Mouse (Mus musculus) heart, embryonic 10.5 days (tissue): ENCODE results near the gene Serpinb6c. TPM values are rescaled to one million over a fixed set of nuclear protein-coding genes. Genes with fewer than 3 reads are reported as not detected.
"Not testable (repeated sequence)": the region's sequence is repeated elsewhere in the genome, so short reads cannot be mapped to it uniquely, and the experiment has no call there.

Source experiments
- DNase-seq: peaks from one replicate; pipeline ENCODE4 v3.0.0-alpha.2; 2017; ENCODE audit warnings: low spot score
- H3K27ac ChIP-seq: fragments of 300-500 bp; sonication (generic); 2 replicates; pipeline ENCODE4 v1.5.1; 2016; ENCODE audit warnings: mild to moderate bottlenecking
- H3K27me3 ChIP-seq: fragments of 300-500 bp; sonication (generic); 2 replicates; pipeline ENCODE4 v1.6.1; 2016; ENCODE audit warnings: mild to moderate bottlenecking; ENCODE audit not compliant: poor library complexity, insufficient read depth, severe bottlenecking
- H3K36me3 ChIP-seq: fragments of 300-500 bp; sonication (generic); 2 replicates; pipeline ENCODE4 v1.6.1; 2016; ENCODE audit warnings: mild to moderate bottlenecking, moderate library complexity
- H3K4me1 ChIP-seq: fragments of 300-500 bp; sonication (generic); 2 replicates; pipeline ENCODE4 v1.6.1; 2016; ENCODE audit warnings: mild to moderate bottlenecking
- H3K4me3 ChIP-seq: fragments of 300-500 bp; sonication (generic); 2 replicates; pipeline ENCODE4 v1.5.1; 2016; ENCODE audit warnings: mild to moderate bottlenecking, moderate library complexity
- H3K9me3 ChIP-seq: fragments of 300-500 bp; sonication (generic); 2 replicates; pipeline ENCODE4 v1.6.1; 2016; ENCODE audit warnings: mild to moderate bottlenecking, moderate library complexity
- WGBS: fragments of 180-500 bp; shearing (Covaris S2); methylation state at CpG from one replicate; pipeline ENCODE4 v1.1.7; 2016; 5-methylcytosine and 5-hydroxymethylcytosine counted together
- polyA plus RNA-seq: library from polyadenylated mRNA; unstranded; fragments of >200 nt; fragmentation: Nextera tagmentation; extraction: Ambion mirVana; gene quantifications from 2 replicates; pipeline ENCODE4 v1.2.1, GENCODE M21; 2016

Serpinb6c gene
- polyA plus RNA-seq, result not detected in 2 replicates

- Histone ChIP-seq H3K36me3 (no peaks in the 10 kb centered on the region), H3K4me3 (no peak within 1 kb of the TSS), H3K27ac (no peak within 1 kb of the TSS), H3K4me1 (peaks cover 3% of the 10 kb centered on the region; the same call in 1 of the 2 replicates), H3K9me3 (no peaks in the 10 kb centered on the region), H3K27me3 (no peaks in the 10 kb centered on the region)
- WGBS, result 76% methylated on average over 18 of the region's 18 CpGs
- DNase-seq, result no peak
Measured at GRCm38 (mm10) chr13:33905176-33905954, at the start of gene Serpinb6c. TSS of gene Serpinb6c (minus strand) at chr13:33905708.

DNA sequence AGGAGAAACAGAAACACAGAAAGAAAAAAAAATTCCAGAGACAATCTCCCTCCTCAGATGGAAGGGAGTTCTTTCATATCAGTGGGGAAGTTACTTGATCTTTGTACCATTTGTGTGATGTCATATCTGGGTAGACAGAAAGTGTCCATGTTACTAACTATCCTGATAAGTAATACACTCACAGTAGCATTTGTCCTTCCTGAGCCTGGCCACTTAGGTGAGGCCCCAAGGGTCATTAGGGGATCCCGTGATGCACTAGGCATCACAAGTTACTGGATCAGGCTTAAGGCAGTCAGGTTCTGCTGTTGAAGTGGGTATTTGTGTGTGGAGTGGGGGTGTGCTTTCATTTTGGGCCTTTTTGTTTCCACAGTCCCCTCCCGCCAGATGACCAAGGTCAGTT, 47.4 kb upstream of the Serpinb6c start:
- Histone ChIP-seq H3K4me3 (no peak overlapping the region), H3K27me3 (no peaks in the 10 kb centered on the region), H3K36me3 (no peaks in the 10 kb centered on the region), H3K9me3 (no peaks in the 10 kb centered on the region), H3K4me1 (no peaks in the 10 kb centered on the region), H3K27ac (no peak overlapping the region)
- 63% methylated on average over 2 of the region's 2 CpGs for WGBS
- DNase-seq, result no peak

- Histone ChIP-seq H3K27me3 (no peaks in the 10 kb centered on the region), H3K4me3 (no peak overlapping the region), H3K9me3 (no peaks in the 10 kb centered on the region), H3K36me3 (no peaks in the 10 kb centered on the region), H3K27ac (no peak overlapping the region), H3K4me1 (no peaks in the 10 kb centered on the region)
- WGBS, result 46% methylated on average over 1 of the region's 1 CpGs
- no peak for DNase-seq
Measured at GRCm38 (mm10) chr13:33952075-33952449, 46.6 kb upstream of the Serpinb6c start.

DNA sequence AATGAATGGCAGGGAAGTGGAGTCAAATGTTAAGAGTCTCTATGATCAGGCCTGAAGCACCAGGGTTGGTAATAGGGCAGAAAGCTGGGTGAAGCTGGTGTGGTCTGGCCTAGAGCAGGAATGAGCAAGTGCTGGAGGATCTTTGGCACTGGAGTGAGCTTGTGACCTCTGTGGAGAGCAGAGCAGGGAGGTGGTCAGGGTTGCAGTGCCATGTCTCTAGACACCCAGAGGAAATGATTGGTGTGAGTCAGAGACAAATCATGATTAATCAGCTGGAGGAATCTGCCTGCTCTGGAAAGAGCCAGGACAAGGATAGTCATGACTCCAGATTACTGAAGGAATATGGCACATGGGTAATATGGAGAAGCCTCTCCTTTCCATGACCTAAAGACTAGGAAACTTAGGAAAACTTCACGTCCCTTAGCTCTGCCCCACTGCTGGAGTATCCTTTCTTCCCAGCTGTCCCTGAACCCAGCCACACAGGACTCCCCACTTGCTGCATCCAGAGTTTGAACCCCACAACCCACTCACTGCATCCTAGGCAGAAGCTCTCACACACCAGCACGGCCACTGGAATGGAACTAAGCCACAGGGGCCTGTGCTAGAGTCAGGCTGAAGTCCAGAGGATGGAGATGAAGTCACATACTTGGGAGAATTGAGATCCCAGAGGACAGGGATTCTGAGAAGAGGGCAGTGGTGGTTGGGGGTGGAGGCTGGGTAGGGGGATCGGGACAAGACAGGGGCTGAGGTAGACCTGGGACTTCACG, 46.0 kb upstream of the Serpinb6c start:
- WGBS, result 67% methylated on average over 4 of the region's 4 CpGs
- DNase-seq, result no peak
- H3K9me3 ChIP-seq, result no peaks in the 10 kb centered on the region
- H3K4me1 ChIP-seq, result no peaks in the 10 kb centered on the region
- no peaks in the 10 kb centered on the region for H3K27me3 ChIP-seq
- H3K27ac ChIP-seq, result no peak overlapping the region
- H3K4me3 ChIP-seq, result no peak overlapping the region
- no peaks in the 10 kb centered on the region for H3K36me3 ChIP-seq

GRCm38 (mm10) chr13:33942212-33942779, 36.8 kb upstream of the Serpinb6c start:
- DNase-seq, result no peak
- H3K4me1 ChIP-seq, result no peaks in the 10 kb centered on the region
- no peaks in the 10 kb centered on the region for H3K36me3 ChIP-seq
- H3K27me3 ChIP-seq, result no peaks in the 10 kb centered on the region
- no peak overlapping the region for H3K4me3 ChIP-seq
- no peak overlapping the region for H3K27ac ChIP-seq
- WGBS, result 43% methylated on average over 4 of the region's 4 CpGs
- no peaks in the 10 kb centered on the region for H3K9me3 ChIP-seq

GRCm38 (mm10) chr13:33941288-33941808, 35.8 kb upstream of the Serpinb6c start:
- H3K4me1 ChIP-seq, result no peaks in the 10 kb centered on the region
- H3K27ac ChIP-seq, result no peak overlapping the region
- WGBS, result 83% methylated on average over 5 of the region's 5 CpGs
- H3K36me3 ChIP-seq, result no peaks in the 10 kb centered on the region
- no peaks in the 10 kb centered on the region for H3K27me3 ChIP-seq
- no peak for DNase-seq
- H3K9me3 ChIP-seq, result no peaks in the 10 kb centered on the region
- H3K4me3 ChIP-seq, result no peak overlapping the region

DNA sequence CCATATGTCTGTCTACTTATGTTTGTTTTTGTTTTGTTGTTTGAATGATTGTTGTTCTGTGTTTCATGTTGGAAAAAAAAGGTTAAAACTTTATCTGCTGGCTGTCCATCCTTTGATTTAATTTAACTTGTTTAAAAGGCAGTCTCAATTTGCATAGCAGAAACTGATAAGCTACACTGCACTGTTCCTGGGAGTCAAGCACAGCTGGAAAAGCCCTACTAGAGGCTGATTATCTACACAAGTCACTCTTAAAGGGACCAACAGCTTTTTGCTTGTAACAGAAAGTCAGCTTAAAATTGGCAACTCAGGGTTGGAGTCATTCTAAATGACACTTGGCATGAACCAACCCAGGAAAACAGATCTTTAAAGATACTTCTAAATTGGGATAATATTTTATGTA, 32.1 kb upstream of the Serpinb6c start:
- not testable (repeated sequence) for H3K9me3 ChIP-seq, H3K4me3 ChIP-seq, H3K36me3 ChIP-seq, DNase-seq, H3K27me3 ChIP-seq, H3K4me1 ChIP-seq, H3K27ac ChIP-seq

GRCm38 (mm10) chr13:33937151-33937550, 31.6 kb upstream of the Serpinb6c start:
- DNase-seq, result no peak
- Histone ChIP-seq H3K9me3 (no peaks in the 10 kb centered on the region), H3K27ac (no peak overlapping the region), H3K36me3 (no peaks in the 10 kb centered on the region), H3K4me1 (0 out of 2 replicates have a peak, but pooled peaks cover 3% of the 10 kb centered on the region), H3K4me3 (no peak overlapping the region), H3K27me3 (no peaks in the 10 kb centered on the region)
- 65% methylated on average over 5 of the region's 5 CpGs for WGBS

DNA sequence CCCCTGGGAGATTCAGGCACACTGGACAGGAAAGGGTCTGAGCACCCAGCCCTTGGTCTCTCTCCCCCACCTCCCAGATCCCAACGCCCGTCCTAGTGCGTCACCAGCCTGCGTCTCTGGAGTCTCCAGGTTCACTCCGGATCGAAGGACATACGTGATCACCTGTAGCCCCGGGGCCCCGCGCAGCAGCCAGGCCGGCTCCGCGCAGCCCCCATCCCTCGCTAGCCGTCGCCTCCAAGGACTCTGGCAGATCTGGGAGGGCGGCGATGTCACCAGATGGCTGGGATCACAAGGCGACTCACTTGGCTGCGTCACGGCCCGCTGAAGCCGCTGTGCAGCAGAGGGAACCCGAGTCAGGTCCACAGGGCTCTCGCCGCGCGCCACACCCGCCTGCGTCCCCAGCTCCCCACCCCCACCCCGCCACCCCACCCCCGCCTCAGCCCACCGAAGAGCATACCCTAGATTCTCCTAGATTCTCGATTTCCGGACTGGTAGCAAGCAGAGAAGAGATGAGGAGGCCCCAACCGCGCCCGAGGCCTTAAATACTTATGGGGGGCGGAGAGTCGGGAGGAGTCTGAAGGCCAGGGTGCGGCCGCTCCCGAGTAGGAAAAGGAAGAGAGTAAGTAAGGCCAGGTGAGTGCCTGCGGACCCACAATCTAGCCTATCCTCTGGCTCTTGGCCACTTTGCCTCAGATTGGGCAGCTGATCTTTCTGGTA, 30.1 kb upstream of the Serpinb6c start:
- under 1% methylated on average over 44 of the region's 44 CpGs for WGBS
- Histone ChIP-seq H3K27me3 (no peaks in the 10 kb centered on the region), H3K36me3 (no peaks in the 10 kb centered on the region), H3K4me1 (0 out of 2 replicates have a peak, but pooled peaks cover 3% of the 10 kb centered on the region), H3K9me3 (no peaks in the 10 kb centered on the region), H3K27ac (peak overlapping the region; percentile 93), H3K4me3 (peak overlapping the region; percentile 82)
- DNase-seq, result peak; percentile 88

- no peak for DNase-seq
- Histone ChIP-seq H3K36me3 (no peaks in the 10 kb centered on the region; the same call in 1 of the 2 replicates), H3K4me3 (peak overlapping the region; percentile 82), H3K27me3 (no peaks in the 10 kb centered on the region), H3K9me3 (no peaks in the 10 kb centered on the region), H3K27ac (no peak overlapping the region), H3K4me1 (0 out of 2 replicates have a peak, but pooled peaks cover 3% of the 10 kb centered on the region)
- WGBS, result 68% methylated on average over 6 of the region's 6 CpGs
Measured at GRCm38 (mm10) chr13:33934743-33935142, 29.2 kb upstream of the Serpinb6c start.

- Histone ChIP-seq H3K9me3 (no peaks in the 10 kb centered on the region), H3K4me3 (no peak overlapping the region), H3K27me3 (no peaks in the 10 kb centered on the region), H3K4me1 (0 out of 2 replicates have a peak, but pooled peaks cover 3% of the 10 kb centered on the region), H3K27ac (no peak overlapping the region), H3K36me3 (no peaks in the 10 kb centered on the region; the same call in 1 of the 2 replicates)
- 82% methylated on average over 3 of the region's 3 CpGs for WGBS
- no peak for DNase-seq
Measured at GRCm38 (mm10) chr13:33930912-33931311, 25.4 kb upstream of the Serpinb6c start.

- no peaks in the 10 kb centered on the region for H3K27me3 ChIP-seq
- WGBS, result 74% methylated on average over 2 of the region's 2 CpGs
- no peak for DNase-seq
- H3K4me3 ChIP-seq, result no peak overlapping the region
- H3K4me1 ChIP-seq, result 0 out of 2 replicates have a peak, but pooled peaks cover 3% of the 10 kb centered on the region
- no peaks in the 10 kb centered on the region for H3K9me3 ChIP-seq
- H3K27ac ChIP-seq, result no peak overlapping the region
- H3K36me3 ChIP-seq, result no peaks in the 10 kb centered on the region; the same call in 1 of the 2 replicates
Measured at GRCm38 (mm10) chr13:33930281-33930680, 24.8 kb upstream of the Serpinb6c start.
